In genomic region chr15:7081795-7082194, GRCm38 (mm10) we compare ENCODE assay signal across 19 mouse cellular contexts. TPM values are rescaled to one million over a fixed set of nuclear protein-coding genes. Genes with fewer than 3 reads are reported as not detected.
DNase-seq lines count a peak whose midpoint lies in the region; ATAC-seq and TF ChIP-seq lines count a peak whose summit lies in the region.
"Had no signal": no experiment of that assay in that cellular context is flagged by ENCODE, and none has a peak within 500 bp of the region (broad histone marks: within the 10 kb centered on the region; RNA-seq: fewer than 3 reads in every experiment).

No protein-coding gene starts in this region.

- no peaks in the 10 kb centered on the region for H3K36me3 ChIP-seq in forebrain, embryonic 12.5 days (replicated peaks)
- no peaks in the 10 kb centered on the region for H3K36me3 ChIP-seq in forebrain, postnatal 0 days (ENCODE audit: insufficient read depth)
- no peaks in the 10 kb centered on the region for H3K36me3 ChIP-seq in heart, embryonic 16.5 days (ENCODE audit: control insufficient read depth, insufficient read depth)
- no peaks in the 10 kb centered on the region for H3K36me3 ChIP-seq in lung, embryonic 15.5 days
- H3K36me3 ChIP-seq: embryonic facial prominence, embryonic 12.5 days; forebrain, embryonic 10.5 days; midbrain, embryonic 13.5 days had no signal

- no peak overlapping the region for H3K9ac ChIP-seq in forebrain, embryonic 12.5 days
- H3K9ac ChIP-seq in forebrain, postnatal 0 days, result no peak overlapping the region
- no peak overlapping the region for H3K9ac ChIP-seq in heart, embryonic 16.5 days (ENCODE audit: low read length)
- H3K9ac ChIP-seq in lung, embryonic 15.5 days, result no peak overlapping the region
- H3K9ac ChIP-seq: embryonic facial prominence, embryonic 12.5 days; midbrain, embryonic 13.5 days had no signal

- H3K9me3 ChIP-seq in forebrain, embryonic 12.5 days, result no peaks in the 10 kb centered on the region
- no peaks in the 10 kb centered on the region for H3K9me3 ChIP-seq in forebrain, postnatal 0 days (ENCODE audit: low read length)
- H3K9me3 ChIP-seq in heart, embryonic 16.5 days (replicated peaks; ENCODE audit: control insufficient read depth, low read length), result no peaks in the 10 kb centered on the region
- no peaks in the 10 kb centered on the region for H3K9me3 ChIP-seq in lung, embryonic 15.5 days
- H3K9me3 ChIP-seq: embryonic facial prominence, embryonic 12.5 days; forebrain, embryonic 10.5 days; midbrain, embryonic 13.5 days had no signal

- no peak overlapping the region for H3K27ac ChIP-seq in forebrain, embryonic 12.5 days
- no peak overlapping the region for H3K27ac ChIP-seq in forebrain, postnatal 0 days (ENCODE audit: low read depth, low read length)
- H3K27ac ChIP-seq in heart, embryonic 16.5 days (ENCODE audit: low read length), result no peak overlapping the region
- no peak overlapping the region for H3K27ac ChIP-seq in lung, embryonic 15.5 days
- H3K27ac ChIP-seq: embryonic facial prominence, embryonic 12.5 days; forebrain, embryonic 10.5 days; midbrain, embryonic 13.5 days had no signal

- H3K4me1 ChIP-seq in forebrain, embryonic 12.5 days, result peaks cover 6% of the 10 kb centered on the region; the same call in 1 of the 2 replicates
- no peaks in the 10 kb centered on the region for H3K4me1 ChIP-seq in forebrain, postnatal 0 days (ENCODE audit: insufficient read depth)
- H3K4me1 ChIP-seq in heart, embryonic 16.5 days (ENCODE audit: control insufficient read depth, insufficient read depth, low read length), result peaks cover 4% of the 10 kb centered on the region; the same call in 1 of the 2 replicates
- H3K4me1 ChIP-seq in lung, embryonic 15.5 days, result peaks cover 7% of the 10 kb centered on the region; the same call in 1 of the 2 replicates

- ATAC-seq in forebrain, embryonic 12.5 days (ENCODE audit: low FRiP score), result 0 out of 2 replicates have a peak, but pooled peaks have one; percentile 30
- ATAC-seq in forebrain, postnatal 0 days, result no peak
- peak; percentile 65 for ATAC-seq in heart, embryonic 16.5 days (replicated peaks; ENCODE audit: extremely low read depth, insufficient read depth, low FRiP score)
- ATAC-seq in lung, embryonic 15.5 days (ENCODE audit: borderline replicate concordance, extremely low read depth, low FRiP score, low TSS enrichment), result no peak
- ATAC-seq: inflammation-experienced regulatory T-cells, adult 6 months; midbrain, embryonic 13.5 days had no signal

- no peak overlapping the region for H3K4me3 ChIP-seq in forebrain, embryonic 12.5 days (replicated peaks)
- H3K4me3 ChIP-seq in forebrain, postnatal 0 days (ENCODE audit: low read depth, low read length), result no peak overlapping the region
- H3K4me3 ChIP-seq in heart, embryonic 16.5 days (ENCODE audit: low read length), result no peak overlapping the region
- no peak overlapping the region for H3K4me3 ChIP-seq in lung, embryonic 15.5 days
- H3K4me3 ChIP-seq: embryonic facial prominence, embryonic 12.5 days; forebrain, embryonic 10.5 days; midbrain, embryonic 13.5 days had no signal

- DNase-seq in forebrain, postnatal 0 days, result no peak
- no peak for DNase-seq in heart, adult 9 months (ENCODE audit: low spot score in 2 of 2)
- no peak for DNase-seq in lung, postnatal 25 days (ENCODE audit: low spot score)
- DNase-seq in WW6 (ENCODE audit: low read depth, low spot score), result peak; percentile 71
- no peak for DNase-seq in frontal cortex, postnatal 36 days (ENCODE audit: low spot score in 2 of 2)
- DNase-seq: adrenal gland, adult 2 months; cerebellum, adult 11 months; cerebellum, postnatal 25 days; kidney, postnatal 14 days; lung, postnatal 4 days; right cerebral cortex, postnatal 25 days had no signal

- WGBS in forebrain, embryonic 12.5 days, result 46% methylated on average over 15 of the region's 15 CpGs
- WGBS in forebrain, postnatal 0 days, result 47% methylated on average over 15 of the region's 15 CpGs
- WGBS in heart, embryonic 16.5 days, result 21% methylated on average over 15 of the region's 15 CpGs
- 29% methylated on average over 15 of the region's 15 CpGs for WGBS in lung, embryonic 15.5 days

- peaks cover 3% of the 10 kb centered on the region; the same call in 1 of the 2 replicates for H3K27me3 ChIP-seq in forebrain, embryonic 12.5 days
- no peaks in the 10 kb centered on the region; the same call in 1 of the 2 replicates for H3K27me3 ChIP-seq in forebrain, postnatal 0 days (ENCODE audit: insufficient read depth, low read length)
- H3K27me3 ChIP-seq in heart, embryonic 16.5 days (ENCODE audit: control insufficient read depth, insufficient read depth, low read length), result no peaks in the 10 kb centered on the region
- peaks cover 5% of the 10 kb centered on the region; the same call in 1 of the 2 replicates for H3K27me3 ChIP-seq in lung, embryonic 15.5 days
- H3K27me3 ChIP-seq: embryonic facial prominence, embryonic 12.5 days had no signal

- no peak overlapping the region for H3K4me2 ChIP-seq in forebrain, embryonic 12.5 days
- no peak overlapping the region for H3K4me2 ChIP-seq in forebrain, postnatal 0 days (ENCODE audit: low read depth)
- peak overlapping the region; percentile 34 for H3K4me2 ChIP-seq in heart, embryonic 16.5 days (ENCODE audit: low read depth, low read length)
- H3K4me2 ChIP-seq in lung, embryonic 15.5 days, result peak overlapping the region; percentile 11; the same call in 1 of the 2 replicates
- H3K4me2 ChIP-seq: liver, embryonic 11.5 days; midbrain, embryonic 13.5 days had no signal

- no peak for TF ChIP-seq CTCF in forebrain, postnatal 0 days (IDR thresholded peaks at IDR 0.05; ENCODE audit: low read depth)

RNA-seq across cellular contexts. Expression of gene Lifr, which starts 8.6 kb away (rescaled TPM):
- polyA plus RNA-seq in forebrain, embryonic 12.5 days (2016; fragmentation: Nextera tagmentation; extraction: Ambion mirVana), result 5.9 and 8.0 TPM in 2 replicates
- total RNA-seq in forebrain, postnatal 0 days (2014; rRNA removed), result 20.9 and 26.1 TPM in 2 replicates
- polyA plus RNA-seq in forebrain, postnatal 0 days (2015; fragmentation: Nextera tagmentation; extraction: Ambion mirVana), result 5.5 and 6.8 TPM in 2 replicates
- 22.4 and 24.0 TPM in 2 replicates for polyA plus RNA-seq in heart, embryonic 16.5 days (2015; fragmentation: Nextera tagmentation; extraction: Ambion mirVana)
- 22.7 and 24.1 TPM in 2 replicates for polyA plus RNA-seq in lung, embryonic 15.5 days (2015; fragmentation: Nextera tagmentation; extraction: Ambion mirVana)

Comparison
In these comparisons a context has a peak if more than half of its experiments do, and no peak if none do; other contexts are left out.
1. ATAC-seq: peak in forebrain, embryonic 12.5 days (single experiment) and heart, embryonic 16.5 days (single experiment); none in forebrain, postnatal 0 days (single experiment) and lung, embryonic 15.5 days (single experiment).
2. H3K4me2 ChIP-seq: peak in heart, embryonic 16.5 days (single experiment) and lung, embryonic 15.5 days (single experiment); none in forebrain, embryonic 12.5 days (single experiment) and forebrain, postnatal 0 days (single experiment).